Mouse (Mus musculus): ENCODE results near the gene Gngt2. TPM values are rescaled to one million over a fixed set of nuclear protein-coding genes. Genes with fewer than 3 reads are reported as not detected.

Gene Gngt2
- polyA plus RNA-seq, 1 experiment from 2014 or later = 2.6 TPM

GRCm38 (mm10) chr11:95834742-95835710 lies 2.0 kb upstream of the Gngt2 start:
- Histone ChIP-seq H3K9ac (replicated peaks) (no peak overlapping the region), H3K4me3 (no peak overlapping the region), H3K36me3 (no peaks in the 10 kb centered on the region), H3K27ac (replicated peaks) (no peak overlapping the region), H3K4me1 (peaks cover 42% of the 10 kb centered on the region), H3K27me3 (peaks cover 66% of the 10 kb centered on the region), H3K9me3 (no peaks in the 10 kb centered on the region), H3K4me2 (replicated peaks) (no peak overlapping the region)
- no peak for ATAC-seq (replicated peaks)
- 16% methylated on average over 15 of the region's 15 CpGs for WGBS

GRCm38 (mm10) chr11:95835832-95836231 lies 1.2 kb upstream of the Gngt2 start:
- Histone ChIP-seq H3K27me3 (peaks cover 58% of the 10 kb centered on the region), H3K27ac (replicated peaks) (no peak overlapping the region), H3K4me2 (replicated peaks) (no peak overlapping the region), H3K36me3 (no peaks in the 10 kb centered on the region), H3K4me3 (no peak overlapping the region), H3K9ac (replicated peaks) (no peak overlapping the region), H3K9me3 (no peaks in the 10 kb centered on the region), H3K4me1 (peaks cover 34% of the 10 kb centered on the region)
- no peak for ATAC-seq (replicated peaks)
- WGBS = 54% methylated on average over 6 of the region's 6 CpGs

GRCm38 (mm10) chr11:95836433-95836832 lies 583 bp upstream of the Gngt2 start:
- Histone ChIP-seq H3K36me3 (no peaks in the 10 kb centered on the region), H3K4me1 (peaks cover 29% of the 10 kb centered on the region), H3K4me2 (replicated peaks) (no peak overlapping the region), H3K9ac (replicated peaks) (no peak overlapping the region), H3K4me3 (no peak overlapping the region), H3K9me3 (no peaks in the 10 kb centered on the region), H3K27me3 (peaks cover 58% of the 10 kb centered on the region), H3K27ac (replicated peaks) (no peak overlapping the region)
- 57% methylated on average over 6 of the region's 6 CpGs for WGBS
- no peak for ATAC-seq (replicated peaks)

GRCm38 (mm10) chr11:95838598-95838997 lies 1.6 kb downstream of the Gngt2 start:
- no peaks in the 10 kb centered on the region for H3K36me3 ChIP-seq
- H3K9me3 ChIP-seq = no peaks in the 10 kb centered on the region
- no peak overlapping the region for H3K4me3 ChIP-seq
- H3K27ac ChIP-seq (replicated peaks) = no peak overlapping the region
- H3K27me3 ChIP-seq = peaks cover 42% of the 10 kb centered on the region
- no peak overlapping the region for H3K4me2 ChIP-seq (replicated peaks)
- H3K9ac ChIP-seq (replicated peaks) = no peak overlapping the region
- peaks cover 27% of the 10 kb centered on the region for H3K4me1 ChIP-seq
- WGBS = 76% methylated on average over 4 of the region's 4 CpGs
- ATAC-seq (replicated peaks) = no peak

DNA sequence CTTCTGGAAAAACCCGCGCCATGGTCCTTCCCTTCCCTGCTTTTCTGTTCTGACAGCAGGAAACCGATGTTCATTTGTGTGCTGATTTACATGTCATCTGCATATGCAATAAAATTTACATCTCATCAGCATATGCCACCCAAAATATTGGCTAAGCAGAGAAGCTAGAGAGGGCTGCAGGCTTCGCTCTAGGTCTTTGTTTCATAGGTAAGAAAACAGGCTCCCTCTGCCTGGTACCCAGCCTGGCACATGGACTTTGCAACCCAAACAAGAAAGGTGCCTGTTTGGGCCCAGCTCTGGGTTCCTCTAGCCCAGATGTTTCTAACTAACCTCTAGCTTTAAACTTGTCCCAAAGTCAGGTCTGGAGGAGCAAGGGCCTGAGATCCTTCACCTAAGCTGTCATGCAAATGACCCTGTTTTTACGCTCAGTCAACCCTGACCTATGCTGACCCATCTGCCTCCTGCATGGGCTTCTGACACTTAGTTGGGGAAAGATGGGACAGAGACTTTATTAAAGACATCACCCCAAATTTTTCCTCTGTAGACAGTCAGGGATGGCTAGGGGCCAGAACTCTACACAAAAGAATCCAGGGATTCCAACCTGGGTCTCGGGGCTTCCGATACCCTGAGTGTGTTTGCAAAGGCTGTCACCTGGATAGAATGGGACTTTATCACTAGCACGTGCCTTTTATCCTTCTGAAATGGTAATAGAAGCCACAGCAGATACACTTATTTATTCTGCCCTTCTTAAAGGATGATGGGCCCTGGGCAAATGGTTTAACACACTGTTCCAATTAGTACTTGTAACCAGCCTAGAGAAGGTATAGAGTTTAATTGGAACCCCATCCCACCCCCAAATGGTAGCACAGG lies 2.2 kb downstream of the Gngt2 start:
- H3K27me3 ChIP-seq = peaks cover 35% of the 10 kb centered on the region
- H3K4me1 ChIP-seq = peaks cover 20% of the 10 kb centered on the region
- no peak overlapping the region for H3K9ac ChIP-seq (replicated peaks)
- WGBS = 60% methylated on average over 8 of the region's 8 CpGs
- ATAC-seq (replicated peaks) = peak; percentile 55
- no peak overlapping the region for H3K27ac ChIP-seq (replicated peaks)
- no peaks in the 10 kb centered on the region for H3K36me3 ChIP-seq
- H3K4me2 ChIP-seq (replicated peaks) = no peak overlapping the region
- H3K9me3 ChIP-seq = no peaks in the 10 kb centered on the region
- no peak overlapping the region for H3K4me3 ChIP-seq

GRCm38 (mm10) chr11:95840694-95841497 lies 3.9 kb downstream of the Gngt2 start:
- H3K4me3 ChIP-seq = no peak overlapping the region
- peaks cover 17% of the 10 kb centered on the region for H3K4me1 ChIP-seq
- no peak for ATAC-seq (replicated peaks)
- H3K36me3 ChIP-seq = no peaks in the 10 kb centered on the region
- no peaks in the 10 kb centered on the region for H3K9me3 ChIP-seq
- 74% methylated on average over 5 of the region's 5 CpGs for WGBS
- H3K27me3 ChIP-seq = peaks cover 19% of the 10 kb centered on the region; the same call in 1 of the 2 replicates
- H3K9ac ChIP-seq (replicated peaks) = no peak overlapping the region
- no peak overlapping the region for H3K4me2 ChIP-seq (replicated peaks)
- no peak overlapping the region for H3K27ac ChIP-seq (replicated peaks)

- no peak for ATAC-seq (replicated peaks)
Measured at GRCm38 (mm10) chr11:95841498-95841830, 4.4 kb downstream of the Gngt2 start.

GRCm38 (mm10) chr11:95842074-95842681 lies 5.2 kb downstream of the Gngt2 start, which contains the start of gene Abi3:
Abi3 (minus strand) TSS chr11:95842476.
- no peak within 1 kb of the TSS for H3K27ac ChIP-seq (replicated peaks)

More at GRCm38 (mm10) chr11:95841498-95841830, 4.4 kb downstream of the Gngt2 start:
- Histone ChIP-seq H3K4me1 (peaks cover 15% of the 10 kb centered on the region), H3K36me3 (no peaks in the 10 kb centered on the region), H3K4me3 (no peak overlapping the region), H3K27ac (replicated peaks) (no peak overlapping the region), H3K4me2 (replicated peaks) (no peak overlapping the region), H3K9me3 (no peaks in the 10 kb centered on the region), H3K9ac (replicated peaks) (no peak overlapping the region), H3K27me3 (peaks cover 13% of the 10 kb centered on the region; the same call in 1 of the 2 replicates)
- 68% methylated on average over 10 of the region's 10 CpGs for WGBS

DNA sequence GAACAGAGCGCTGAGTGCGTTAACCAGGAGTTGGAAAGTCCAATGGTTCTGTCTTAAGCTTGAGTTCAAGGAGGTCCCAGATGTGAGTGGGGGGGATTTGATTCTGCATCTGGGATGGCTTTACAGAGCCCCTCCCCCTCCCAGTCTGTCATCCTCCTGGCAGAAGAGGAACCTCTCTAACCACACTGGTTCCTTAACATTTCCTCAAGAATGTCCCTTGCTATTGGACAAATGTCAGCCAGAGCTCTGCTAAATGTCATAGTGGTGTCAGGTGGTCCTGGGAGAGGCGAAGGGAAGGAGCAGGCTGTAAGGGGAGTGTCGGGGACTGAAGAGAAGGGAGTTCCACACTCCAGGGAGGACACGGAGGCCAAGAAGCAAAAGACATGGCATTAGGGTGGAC lies 5.9 kb downstream of the Gngt2 start:
- no peak for ATAC-seq (replicated peaks)
- no peak overlapping the region for H3K27ac ChIP-seq (replicated peaks)
- 80% methylated on average over 5 of the region's 5 CpGs for WGBS

More at GRCm38 (mm10) chr11:95842074-95842681, 5.2 kb downstream of the Gngt2 start, which contains the start of gene Abi3:
- Histone ChIP-seq H3K9me3 (no peaks in the 10 kb centered on the region), H3K9ac (replicated peaks) (no peak within 1 kb of the TSS), H3K4me2 (replicated peaks) (no peak within 1 kb of the TSS), H3K4me3 (no peak within 1 kb of the TSS), H3K36me3 (no peaks in the 10 kb centered on the region), H3K4me1 (peaks cover 11% of the 10 kb centered on the region), H3K27me3 (peaks cover 12% of the 10 kb centered on the region; the same call in 1 of the 2 replicates)
- WGBS = 14% methylated on average over 11 of the region's 11 CpGs
- no peak for ATAC-seq (replicated peaks)

GRCm38 (mm10) chr11:95843421-95843950 lies 6.5 kb downstream of the Gngt2 start:
- WGBS = 60% methylated on average over 6 of the region's 6 CpGs
- no peak for ATAC-seq (replicated peaks)

More for the DNA sequence above, 5.9 kb downstream of the Gngt2 start:
- Histone ChIP-seq H3K4me3 (no peak overlapping the region), H3K4me1 (peaks cover 10% of the 10 kb centered on the region), H3K4me2 (replicated peaks) (no peak overlapping the region), H3K9me3 (no peaks in the 10 kb centered on the region), H3K27me3 (peaks cover 12% of the 10 kb centered on the region; the same call in 1 of the 2 replicates), H3K9ac (replicated peaks) (no peak overlapping the region), H3K36me3 (no peaks in the 10 kb centered on the region)

GRCm38 (mm10) chr11:95844935-95845334 lies 7.9 kb downstream of the Gngt2 start:
- Histone ChIP-seq H3K9ac (replicated peaks) (no peak overlapping the region), H3K4me1 (no peaks in the 10 kb centered on the region), H3K36me3 (no peaks in the 10 kb centered on the region), H3K4me2 (replicated peaks) (no peak overlapping the region), H3K9me3 (no peaks in the 10 kb centered on the region), H3K27me3 (peaks cover 12% of the 10 kb centered on the region; the same call in 1 of the 2 replicates), H3K4me3 (no peak overlapping the region), H3K27ac (replicated peaks) (no peak overlapping the region)
- ATAC-seq (replicated peaks) = no peak
- WGBS = 75% methylated on average over 4 of the region's 4 CpGs

More at GRCm38 (mm10) chr11:95843421-95843950, 6.5 kb downstream of the Gngt2 start:
- no peak overlapping the region for H3K27ac ChIP-seq (replicated peaks)
- H3K9ac ChIP-seq (replicated peaks) = no peak overlapping the region
- no peak overlapping the region for H3K4me2 ChIP-seq (replicated peaks)
- H3K27me3 ChIP-seq = peaks cover 12% of the 10 kb centered on the region; the same call in 1 of the 2 replicates
- no peaks in the 10 kb centered on the region for H3K36me3 ChIP-seq
- H3K4me3 ChIP-seq = no peak overlapping the region
- peaks cover 8% of the 10 kb centered on the region for H3K4me1 ChIP-seq
- H3K9me3 ChIP-seq = no peaks in the 10 kb centered on the region
